Mouse (Mus musculus) limb, embryonic 13.5 days (tissue): ENCODE data around the gene Bcl11a. TPM values are rescaled to one million over a fixed set of nuclear protein-coding genes. Genes with fewer than 3 reads are reported as not detected.

ENCODE experiments used
- ATAC-seq: fragments of 200-750 bp; cut with Nextera tagmentation; 2 replicates; pipeline ENCODE4 v1.8.0; 2017; ENCODE audit warnings: low read depth, moderate number of reproducible peaks, moderate TSS enrichment; ENCODE audit not compliant: low FRiP score
- H3K27ac ChIP-seq: fragments of 300-500 bp; sonication (generic); 2 replicates; pipeline ENCODE4 v1.5.1; 2015; ENCODE audit warnings: inconsistent platforms, mild to moderate bottlenecking, moderate library complexity
- H3K27me3 ChIP-seq: fragments of 300-500 bp; sonication (generic); 2 replicates; pipeline ENCODE4 v1.6.1; 2015; ENCODE audit warnings: mild to moderate bottlenecking, inconsistent platforms
- H3K36me3 ChIP-seq: fragments of 300-500 bp; sonication (generic); 2 replicates; pipeline ENCODE4 v1.6.1; 2015; ENCODE audit warnings: inconsistent platforms, mild to moderate bottlenecking, moderate library complexity
- H3K4me1 ChIP-seq: fragments of 300-500 bp; sonication (generic); 2 replicates; pipeline ENCODE4 v1.6.1; 2015; ENCODE audit warnings: inconsistent platforms
- H3K4me2 ChIP-seq: fragments of 300-500 bp; sonication (generic); replicated peaks from 2 replicates; pipeline ENCODE4 v1.6.1; 2015; ENCODE audit warnings: inconsistent platforms, mild to moderate bottlenecking, moderate library complexity
- H3K4me3 ChIP-seq: fragments of 300-500 bp; sonication (generic); 2 replicates; pipeline ENCODE4 v1.5.1; 2015; ENCODE audit warnings: moderate library complexity, mild to moderate bottlenecking, inconsistent platforms
- H3K9ac ChIP-seq: fragments of 300-500 bp; sonication (generic); 2 replicates; pipeline ENCODE4 v1.6.1; 2015; ENCODE audit warnings: mild to moderate bottlenecking, inconsistent platforms
- H3K9me3 ChIP-seq: fragments of 300-500 bp; sonication (generic); 2 replicates; pipeline ENCODE4 v1.6.1; 2016; ENCODE audit warnings: inconsistent platforms
- WGBS: fragments of 180-500 bp; shearing (Covaris S2); methylation state at CpG from one replicate; pipeline ENCODE4 v1.1.7; 2015; 5-methylcytosine and 5-hydroxymethylcytosine counted together
- polyA plus RNA-seq: library from polyadenylated mRNA; unstranded; fragments of >200 nt; fragmentation: Nextera tagmentation; extraction: Ambion mirVana; gene quantifications from 2 replicates; pipeline ENCODE4 v1.2.1, GENCODE M21; 2015

Gene Bcl11a
- polyA plus RNA-seq, 1 experiment from 2014 or later = 76.6 TPM

- Histone ChIP-seq H3K4me3 (no peak overlapping the region), H3K4me1 (peaks cover 71% of the 10 kb centered on the region), H3K9me3 (no peaks in the 10 kb centered on the region), H3K36me3 (peaks cover 2% of the 10 kb centered on the region; the same call in 1 of the 2 replicates), H3K27ac (no peak overlapping the region), H3K9ac (no peak overlapping the region), H3K4me2 (no peak overlapping the region), H3K27me3 (no peaks in the 10 kb centered on the region)
- ATAC-seq = no peak
- WGBS = 77% methylated on average over 9 of the region's 9 CpGs
Measured at GRCm38 (mm10) chr11:24149462-24150220, 71.8 kb downstream of the Bcl11a start.

- 82% methylated on average over 7 of the region's 7 CpGs for WGBS
- no peaks in the 10 kb centered on the region for H3K27me3 ChIP-seq
- 0 out of 2 replicates have a peak, but pooled peaks cover 5% of the 10 kb centered on the region for H3K36me3 ChIP-seq
- no peaks in the 10 kb centered on the region for H3K9me3 ChIP-seq
- no peak overlapping the region for H3K4me3 ChIP-seq
- no peak overlapping the region for H3K4me2 ChIP-seq
- H3K4me1 ChIP-seq = peaks cover 60% of the 10 kb centered on the region
- no peak for ATAC-seq
- H3K27ac ChIP-seq = no peak overlapping the region; the same call in 1 of the 2 replicates
- no peak overlapping the region for H3K9ac ChIP-seq
Measured at GRCm38 (mm10) chr11:24152076-24152784, 74.4 kb downstream of the Bcl11a start.

GRCm38 (mm10) chr11:24153049-24153448, 75.2 kb downstream of the Bcl11a start:
- ATAC-seq = no peak
- H3K27me3 ChIP-seq = no peaks in the 10 kb centered on the region
- H3K27ac ChIP-seq = no peak overlapping the region
- no peaks in the 10 kb centered on the region for H3K9me3 ChIP-seq
- no peak overlapping the region for H3K4me3 ChIP-seq
- H3K4me1 ChIP-seq = peaks cover 58% of the 10 kb centered on the region
- H3K9ac ChIP-seq = no peak overlapping the region
- 0 out of 2 replicates have a peak, but pooled peaks cover 5% of the 10 kb centered on the region for H3K36me3 ChIP-seq
- WGBS = 38% methylated on average over 10 of the region's 10 CpGs
- H3K4me2 ChIP-seq = no peak overlapping the region

GRCm38 (mm10) chr11:24158026-24158425, 80.2 kb downstream of the Bcl11a start:
- Histone ChIP-seq H3K27me3 (no peaks in the 10 kb centered on the region), H3K9ac (no peak overlapping the region), H3K4me3 (no peak overlapping the region), H3K36me3 (peaks cover 16% of the 10 kb centered on the region), H3K4me1 (peaks cover 78% of the 10 kb centered on the region), H3K27ac (no peak overlapping the region), H3K4me2 (no peak overlapping the region), H3K9me3 (no peaks in the 10 kb centered on the region)
- WGBS = 28% methylated on average over 9 of the region's 9 CpGs
- ATAC-seq = no peak

GRCm38 (mm10) chr11:24159656-24160055, 81.8 kb downstream of the Bcl11a start:
- 95% methylated on average over 2 of the region's 2 CpGs for WGBS
- Histone ChIP-seq H3K4me3 (no peak overlapping the region), H3K36me3 (peaks cover 30% of the 10 kb centered on the region), H3K27ac (no peak overlapping the region), H3K9ac (no peak overlapping the region), H3K27me3 (no peaks in the 10 kb centered on the region), H3K4me1 (peaks cover 64% of the 10 kb centered on the region), H3K4me2 (no peak overlapping the region), H3K9me3 (no peaks in the 10 kb centered on the region)
- ATAC-seq = no peak

GRCm38 (mm10) chr11:24161458-24161857, 83.6 kb downstream of the Bcl11a start:
- ATAC-seq = no peak
- H3K4me2 ChIP-seq = no peak overlapping the region
- H3K9ac ChIP-seq = no peak overlapping the region
- H3K9me3 ChIP-seq = no peaks in the 10 kb centered on the region
- WGBS = 68% methylated on average over 2 of the region's 2 CpGs
- peaks cover 56% of the 10 kb centered on the region for H3K4me1 ChIP-seq
- H3K36me3 ChIP-seq = peaks cover 36% of the 10 kb centered on the region
- no peak overlapping the region for H3K4me3 ChIP-seq
- H3K27ac ChIP-seq = no peak overlapping the region; the same call in 1 of the 2 replicates
- no peaks in the 10 kb centered on the region for H3K27me3 ChIP-seq

- H3K27ac ChIP-seq = peak overlapping the region; percentile 45; the same call in 1 of the 2 replicates
- no peaks in the 10 kb centered on the region for H3K9me3 ChIP-seq
- H3K9ac ChIP-seq = no peak overlapping the region
- H3K36me3 ChIP-seq = peaks cover 39% of the 10 kb centered on the region
- ATAC-seq = peak; percentile 51; the same call in 1 of the 2 replicates
- no peaks in the 10 kb centered on the region for H3K27me3 ChIP-seq
- H3K4me1 ChIP-seq = peaks cover 52% of the 10 kb centered on the region
- H3K4me2 ChIP-seq = no peak overlapping the region
- WGBS = 28% methylated on average over 7 of the region's 7 CpGs
- no peak overlapping the region for H3K4me3 ChIP-seq
Measured at GRCm38 (mm10) chr11:24162056-24162455, 84.2 kb downstream of the Bcl11a start.

GRCm38 (mm10) chr11:24163072-24163471, 85.2 kb downstream of the Bcl11a start:
- H3K27me3 ChIP-seq = no peaks in the 10 kb centered on the region
- no peak overlapping the region for H3K27ac ChIP-seq
- no peak for ATAC-seq
- H3K9me3 ChIP-seq = no peaks in the 10 kb centered on the region
- H3K4me2 ChIP-seq = no peak overlapping the region
- peaks cover 43% of the 10 kb centered on the region for H3K4me1 ChIP-seq
- peaks cover 39% of the 10 kb centered on the region for H3K36me3 ChIP-seq
- 95% methylated on average over 8 of the region's 8 CpGs for whole genome bisulfite sequencing
- H3K9ac ChIP-seq = no peak overlapping the region
- no peak overlapping the region for H3K4me3 ChIP-seq

GRCm38 (mm10) chr11:24164065-24164464, 86.2 kb downstream of the Bcl11a start:
- no peaks in the 10 kb centered on the region for H3K27me3 ChIP-seq
- no peaks in the 10 kb centered on the region for H3K9me3 ChIP-seq
- no peak overlapping the region for H3K27ac ChIP-seq
- H3K36me3 ChIP-seq = peaks cover 38% of the 10 kb centered on the region
- peaks cover 41% of the 10 kb centered on the region for H3K4me1 ChIP-seq
- no peak for ATAC-seq
- WGBS = 96% methylated on average over 26 of the region's 26 CpGs
- no peak overlapping the region for H3K9ac ChIP-seq
- H3K4me2 ChIP-seq = no peak overlapping the region
- no peak overlapping the region for H3K4me3 ChIP-seq

- Histone ChIP-seq H3K27me3 (no peaks in the 10 kb centered on the region), H3K9ac (no peak overlapping the region)
- 73% methylated on average over 5 of the region's 5 CpGs for WGBS
Measured at GRCm38 (mm10) chr11:24171675-24172285, 93.9 kb downstream of the Bcl11a start.

GRCm38 (mm10) chr11:24172585-24172984, 94.7 kb downstream of the Bcl11a start:
- peaks cover 19% of the 10 kb centered on the region for H3K36me3 ChIP-seq
- H3K9me3 ChIP-seq = no peaks in the 10 kb centered on the region
- WGBS = 93% methylated on average over 17 of the region's 17 CpGs
- no peak overlapping the region for H3K9ac ChIP-seq
- H3K4me3 ChIP-seq = no peak overlapping the region
- H3K27me3 ChIP-seq = no peaks in the 10 kb centered on the region
- no peaks in the 10 kb centered on the region for H3K4me1 ChIP-seq
- no peak for ATAC-seq
- H3K27ac ChIP-seq = no peak overlapping the region
- H3K4me2 ChIP-seq = no peak overlapping the region

More at GRCm38 (mm10) chr11:24171675-24172285, 93.9 kb downstream of the Bcl11a start:
- H3K36me3 ChIP-seq = peaks cover 19% of the 10 kb centered on the region
- H3K9me3 ChIP-seq = no peaks in the 10 kb centered on the region
- H3K4me1 ChIP-seq = no peaks in the 10 kb centered on the region
- H3K27ac ChIP-seq = no peak overlapping the region
- ATAC-seq = no peak
- no peak overlapping the region for H3K4me3 ChIP-seq
- no peak overlapping the region for H3K4me2 ChIP-seq

GRCm38 (mm10) chr11:24174161-24174792, 96.4 kb downstream of the Bcl11a start:
- Histone ChIP-seq H3K4me1 (no peaks in the 10 kb centered on the region), H3K36me3 (peaks cover 24% of the 10 kb centered on the region), H3K4me2 (no peak overlapping the region), H3K27me3 (no peaks in the 10 kb centered on the region), H3K27ac (no peak overlapping the region), H3K9me3 (no peaks in the 10 kb centered on the region), H3K9ac (no peak overlapping the region), H3K4me3 (no peak overlapping the region)
- WGBS = 84% methylated on average over 2 of the region's 2 CpGs
- no peak for ATAC-seq
